Mouse (Mus musculus): ENCODE data around the gene Ccdc134.

GRCm38 (mm10) chr15:82164061-82164399 lies 36.3 kb downstream of the Ccdc134 start:
- no peak for TF ChIP-seq POLR2A (IDR thresholded peaks at IDR 0.05; ENCODE audit: borderline replicate concordance, extremely low read depth, low read depth, low read length)
- TF ChIP-seq CTCF (IDR thresholded peaks at IDR 0.05; ENCODE audit: insufficient read depth, low read length): no peak
